Mouse (Mus musculus) skeletal muscle tissue, postnatal 0 days (tissue): Measurements from ENCODE around the gene Gdpd5. TPM values are rescaled to one million over a fixed set of nuclear protein-coding genes. Genes with fewer than 3 reads are reported as not detected.

Experiments
- polyA plus RNA-seq: library from polyadenylated mRNA; unstranded; fragments of >200 nt; fragmentation: Nextera tagmentation; extraction: Ambion mirVana; gene quantifications from 2 replicates; pipeline ENCODE4 v1.2.1, GENCODE M21; 2015

The Gdpd5 gene
- 12.6 and 15.2 TPM in 2 replicates for polyA plus RNA-seq

GRCm38 (mm10) chr7:99381214-99382087 is at the start of gene Gdpd5:
TSS of gene Gdpd5 (plus strand) at chr7:99381414.

GRCm38 (mm10) chr7:99352526-99353400 is 28.5 kb upstream of the Gdpd5 start, which contains the start of gene Serpinh1:
TSS of gene Serpinh1 (minus strand) at chr7:99353239.

GRCm38 (mm10) chr7:99465811-99466210 is 84.6 kb downstream of the Gdpd5 start, which contains the start of gene Klhl35:
TSS of gene Klhl35 (plus strand) at chr7:99466004.

GRCm38 (mm10) chr7:99483271-99483923 is 102.2 kb downstream of the Gdpd5 start, which contains the start of gene Rps3:
TSS of gene Rps3 (minus strand) at chr7:99483738.

Other genes with a start within 250 kb of the Gdpd5 start
- gene Uvrag, start 240.3 kb upstream of the Gdpd5 start, polyA plus RNA-seq = 12.2 TPM in 2 replicates
- gene Dgat2, start 198.7 kb upstream of the Gdpd5 start, polyA plus RNA-seq = 26.3 and 87.0 TPM in 2 replicates
- 0.08 and 0.21 TPM in 2 replicates for gene Mogat2, start 142.8 kb upstream of the Gdpd5 start, polyA plus RNA-seq
- 2.5 and 4.6 TPM in 2 replicates for gene Map6, start 114.0 kb upstream of the Gdpd5 start, polyA plus RNA-seq
- gene Serpinh1, start 28.2 kb upstream of the Gdpd5 start, polyA plus RNA-seq = 362 and 568 TPM in 2 replicates
- gene Klhl35, start 84.6 kb downstream of the Gdpd5 start, polyA plus RNA-seq = 1.2 and 1.5 TPM in 2 replicates
- gene Rps3, start 102.3 kb downstream of the Gdpd5 start, polyA plus RNA-seq = 507 and 560 TPM in 2 replicates
- gene Arrb1, start 154.1 kb downstream of the Gdpd5 start, polyA plus RNA-seq = 2.8 TPM in 2 replicates
- 21.4 and 21.7 TPM in 2 replicates for gene Tpbgl, start 245.7 kb downstream of the Gdpd5 start, polyA plus RNA-seq